Mouse (Mus musculus) liver, adult (tissue): ENCODE data around the gene Tmem59.
A peak's percentile ranks its signal among the peaks of the same experiment; 100 is the strongest.

Source experiments
- GATA4 ChIP-seq: IDR thresholded peaks from 2 replicates; pipeline ENCODE4 v1.6.1; 2014; ENCODE audit warnings: mild to moderate bottlenecking, low read length; ENCODE audit not compliant: insufficient replicate concordance

Tmem59 gene

DNA sequence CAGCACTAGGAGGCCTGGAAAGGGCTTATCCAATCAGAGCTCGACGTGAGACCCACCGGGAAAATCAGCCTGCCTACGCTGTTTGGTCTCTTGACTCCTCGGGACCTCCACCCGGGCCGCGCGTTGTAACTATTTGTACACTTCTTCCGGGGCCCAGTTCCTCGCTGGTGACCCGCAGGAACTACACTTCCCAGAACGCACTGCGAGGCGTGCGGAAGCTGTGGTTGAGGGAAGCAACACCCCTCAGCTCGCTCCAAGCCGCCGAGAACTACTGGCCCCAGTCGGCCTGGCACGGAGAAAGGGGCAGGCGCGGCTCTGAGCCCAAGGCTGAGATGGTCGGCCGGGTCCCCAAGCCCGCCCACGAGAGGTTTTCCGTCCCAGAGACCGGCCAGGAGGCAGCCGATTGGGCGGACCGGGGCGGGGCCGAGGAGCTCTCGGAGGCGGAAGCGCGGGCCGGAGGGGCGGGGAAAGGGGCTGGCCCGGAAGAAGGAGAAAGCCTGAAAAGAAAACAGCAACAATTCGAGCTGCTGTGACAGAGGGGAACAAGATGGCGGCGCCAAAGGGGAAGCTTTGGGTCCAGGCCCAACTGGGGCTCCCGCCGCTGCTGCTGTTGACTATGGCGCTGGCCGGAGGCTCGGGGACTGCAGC, at the start of gene Tmem59:
Gene Tmem59, plus strand, starts transcription at position 218 of the 648 bp plus-strand sequence.
- TF ChIP-seq GATA4 = no peak; the same call in 1 of the 2 replicates

- TF ChIP-seq GATA4 = no peak
These were observed 48.8 kb upstream of the Tmem59 start for GRCm38 (mm10) chr4:107129373-107129772.

DNA sequence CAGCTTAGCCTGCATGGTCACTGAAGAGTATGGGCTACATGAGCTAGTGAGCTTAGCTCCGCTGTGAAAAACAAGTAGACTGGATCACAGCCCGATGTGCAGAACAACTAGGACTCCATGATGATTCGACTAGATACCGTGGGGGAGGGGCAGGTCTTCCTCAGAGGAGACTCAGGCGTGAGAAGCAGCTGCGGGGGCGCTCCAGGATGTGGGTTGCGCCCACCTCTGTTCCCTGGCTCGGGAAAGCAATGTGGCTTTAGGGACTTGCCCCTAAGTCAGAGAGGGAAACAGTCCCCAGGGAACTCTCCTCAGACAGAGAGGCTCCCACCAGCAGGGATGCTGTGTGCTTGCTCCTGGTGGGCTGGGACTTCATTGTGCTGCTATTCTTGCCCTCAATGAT, 47.7 kb upstream of the Tmem59 start:
- TF ChIP-seq GATA4 = no peak

GRCm38 (mm10) chr4:107134891-107135290, 43.3 kb upstream of the Tmem59 start:
- TF ChIP-seq GATA4 = no peak

GRCm38 (mm10) chr4:107135663-107136062, 42.5 kb upstream of the Tmem59 start:
- no peak for TF ChIP-seq GATA4

GRCm38 (mm10) chr4:107136531-107136930, 41.7 kb upstream of the Tmem59 start:
- TF ChIP-seq GATA4 = no peak

GRCm38 (mm10) chr4:107138948-107139835, 39.0 kb upstream of the Tmem59 start:
- TF ChIP-seq GATA4 = no peak

DNA sequence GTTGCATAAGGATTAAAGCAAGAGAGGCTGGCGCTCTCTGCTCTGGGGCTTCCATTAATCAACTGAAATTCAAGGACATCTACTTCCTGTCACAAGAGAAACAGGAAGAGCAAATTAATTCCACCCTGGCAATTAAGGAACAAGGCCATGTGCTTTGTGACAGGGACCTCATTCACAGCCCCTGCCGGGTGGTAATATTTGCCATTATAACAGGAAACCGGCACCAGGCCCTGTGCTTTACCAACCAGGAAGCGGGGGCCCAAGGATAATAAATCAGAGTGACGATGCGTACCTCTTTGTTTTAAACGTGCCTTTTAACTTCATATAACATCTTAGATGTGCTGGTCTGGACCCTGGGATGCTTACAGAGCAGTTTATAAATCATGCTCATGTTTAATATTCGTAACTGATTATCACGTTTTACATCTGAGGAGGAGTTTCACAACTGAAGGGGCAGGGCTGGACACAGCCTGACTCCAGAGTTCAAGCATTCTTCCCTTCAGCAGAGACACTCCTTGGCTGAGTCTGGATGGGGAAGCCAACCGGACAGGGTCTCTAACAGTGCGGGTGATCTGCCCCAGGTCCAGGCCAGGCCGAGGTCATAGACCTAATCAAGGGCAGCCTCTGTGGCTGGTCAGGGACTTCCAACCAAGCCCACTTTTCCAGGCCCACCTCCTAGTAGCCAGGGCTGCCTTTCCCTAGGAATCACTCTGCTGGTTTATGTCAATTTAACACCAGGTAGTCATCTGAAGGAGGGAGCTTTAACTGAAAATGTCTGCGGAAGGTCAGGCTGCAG, 38.2 kb upstream of the Tmem59 start:
- no peak for TF ChIP-seq GATA4

DNA sequence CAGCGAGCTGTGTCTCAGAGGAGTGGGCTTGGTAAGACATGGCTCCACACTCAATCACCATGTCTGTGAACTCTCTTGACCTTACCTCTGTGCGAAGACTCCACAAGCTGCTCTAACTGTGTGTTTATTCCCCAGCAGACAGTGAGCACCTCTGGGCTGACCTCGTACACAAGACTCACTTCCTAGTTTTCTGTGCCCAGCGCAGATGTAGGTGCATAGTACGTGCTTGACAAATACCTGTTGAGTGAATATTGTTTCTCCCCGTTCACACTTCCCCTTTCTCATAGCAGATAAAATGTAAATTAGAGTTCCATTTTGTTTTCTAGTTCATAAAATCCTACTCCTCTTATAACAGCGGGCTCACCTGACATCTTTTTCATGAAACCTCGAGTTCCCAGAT, 34.7 kb upstream of the Tmem59 start:
- no peak for TF ChIP-seq GATA4

DNA sequence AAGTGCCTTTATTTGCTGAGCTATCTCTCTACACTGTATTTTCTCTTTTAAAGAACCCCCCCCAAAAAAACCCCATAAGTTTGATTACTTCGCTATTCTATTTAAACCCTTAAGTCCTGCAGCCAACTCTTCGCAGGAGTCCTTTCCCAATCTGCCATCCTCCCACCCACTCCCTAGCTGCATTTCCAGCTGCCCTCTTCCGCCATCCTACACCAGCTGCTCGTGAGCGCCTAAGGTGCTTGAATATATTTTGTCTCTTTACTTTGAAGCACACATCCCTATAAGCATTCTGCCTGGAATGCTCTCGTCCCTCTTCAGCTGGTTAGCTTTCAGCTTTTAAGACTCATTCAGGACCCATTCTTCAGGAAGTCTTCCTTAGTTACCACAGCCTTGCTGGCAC, 27.2 kb upstream of the Tmem59 start:
- TF ChIP-seq GATA4 = no peak

- no peak for TF ChIP-seq GATA4
These were observed 25.6 kb upstream of the Tmem59 start for GRCm38 (mm10) chr4:107152571-107152970.

DNA sequence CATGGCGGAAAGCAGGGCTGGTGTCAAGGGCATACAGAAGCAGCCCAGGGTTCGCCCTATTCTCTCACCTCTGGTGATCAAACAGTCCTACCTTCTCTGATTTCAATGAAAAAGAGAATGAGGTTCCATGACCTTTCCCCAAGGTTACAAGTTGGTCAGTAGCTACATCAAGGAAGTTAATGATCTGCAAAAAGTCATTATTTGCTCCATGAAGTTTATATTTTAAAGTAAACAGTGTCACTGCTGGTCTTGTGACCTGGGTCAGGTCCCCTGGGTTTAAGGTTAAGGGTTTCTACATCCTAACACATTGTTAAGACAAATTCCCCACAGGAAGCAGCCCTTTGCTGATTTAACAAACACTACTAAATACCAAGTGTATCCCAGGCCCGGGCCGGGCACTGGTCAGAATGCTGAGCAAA, 21.2 kb upstream of the Tmem59 start:
- no peak for TF ChIP-seq GATA4

- TF ChIP-seq GATA4 = no peak
These were observed 18.9 kb upstream of the Tmem59 start for GRCm38 (mm10) chr4:107159166-107159773.

GRCm38 (mm10) chr4:107160181-107160580, 18.0 kb upstream of the Tmem59 start:
- peak; percentile 91; the same call in 1 of the 2 replicates for TF ChIP-seq GATA4

- TF ChIP-seq GATA4 = no peak
These were observed 14.9 kb upstream of the Tmem59 start for GRCm38 (mm10) chr4:107163341-107163740.
